Mouse (Mus musculus) midbrain, embryonic 10.5 days (tissue): ENCODE results near the gene Slc47a1. TPM values are rescaled to one million over a fixed set of nuclear protein-coding genes. Genes with fewer than 3 reads are reported as not detected.

Experiments
- DNase-seq: peaks from one replicate; pipeline ENCODE4 v3.0.0-alpha.2; 2017; ENCODE audit warnings: low spot score
- H3K27ac ChIP-seq: fragments of 300-500 bp; sonication (generic); replicated peaks from 2 replicates; pipeline ENCODE4 v1.5.1; 2016; ENCODE audit warnings: mild to moderate bottlenecking
- H3K27me3 ChIP-seq: fragments of 300-500 bp; sonication (generic); 2 replicates; pipeline ENCODE4 v1.6.1; 2016; ENCODE audit warnings: low read depth, mild to moderate bottlenecking; ENCODE audit not compliant: poor library complexity, severe bottlenecking
- H3K36me3 ChIP-seq: fragments of 300-500 bp; sonication (generic); 2 replicates; pipeline ENCODE4 v1.6.1; 2016; ENCODE audit warnings: mild to moderate bottlenecking, moderate library complexity
- H3K4me1 ChIP-seq: fragments of 300-500 bp; sonication (generic); 2 replicates; pipeline ENCODE4 v1.6.1; 2016
- H3K4me3 ChIP-seq: fragments of 300-500 bp; sonication (generic); 2 replicates; pipeline ENCODE4 v1.5.1; 2016; ENCODE audit warnings: mild to moderate bottlenecking, moderate library complexity
- H3K9me3 ChIP-seq: fragments of 300-500 bp; sonication (generic); replicated peaks from 2 replicates; pipeline ENCODE4 v1.6.1; 2016; ENCODE audit warnings: mild to moderate bottlenecking
- WGBS: fragments of 180-500 bp; shearing (Covaris S2); methylation state at CpG from one replicate; pipeline ENCODE4 v1.1.7; 2016; 5-methylcytosine and 5-hydroxymethylcytosine counted together
- polyA plus RNA-seq: library from polyadenylated mRNA; unstranded; fragments of >200 nt; fragmentation: Nextera tagmentation; extraction: Ambion mirVana; gene quantifications from 2 replicates; pipeline ENCODE4 v1.2.1, GENCODE M21; 2016

Slc47a1 gene
- polyA plus RNA-seq, 1 experiment from 2014 or later: not detected

DNA sequence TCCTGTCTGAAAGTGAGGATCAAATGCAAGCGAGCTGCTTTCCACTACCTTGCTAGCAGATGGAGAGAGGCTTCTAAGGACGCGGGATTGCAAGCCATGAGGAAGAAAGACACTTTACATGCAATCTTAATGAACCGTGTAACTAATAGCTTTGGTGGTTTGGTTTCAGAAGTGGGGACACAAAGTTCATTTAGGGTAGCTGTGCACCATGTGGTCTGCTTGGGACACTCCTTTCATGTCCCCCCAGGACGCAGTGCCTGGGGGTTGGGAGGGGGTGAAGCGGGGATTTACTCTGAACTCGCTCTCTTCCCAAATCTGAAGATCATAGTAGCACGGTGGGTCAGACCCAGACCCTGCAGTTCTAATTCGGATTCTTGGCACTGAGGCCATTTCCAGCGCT lies 36.2 kb downstream of the Slc47a1 start:
- DNase-seq: no peak
- H3K4me1 ChIP-seq: peaks cover 15% of the 10 kb centered on the region
- peak overlapping the region; percentile 57 for H3K4me3 ChIP-seq
- H3K27ac ChIP-seq: no peak overlapping the region
- WGBS: 18% methylated on average over 10 of the region's 10 CpGs
- H3K9me3 ChIP-seq: no peaks in the 10 kb centered on the region
- peaks cover 61% of the 10 kb centered on the region for H3K27me3 ChIP-seq
- H3K36me3 ChIP-seq: no peaks in the 10 kb centered on the region

GRCm38 (mm10) chr11:61341233-61341632 lies 36.9 kb downstream of the Slc47a1 start:
- Histone ChIP-seq H3K9me3 (no peaks in the 10 kb centered on the region), H3K4me1 (peaks cover 15% of the 10 kb centered on the region), H3K27ac (no peak overlapping the region), H3K36me3 (no peaks in the 10 kb centered on the region), H3K27me3 (peaks cover 61% of the 10 kb centered on the region), H3K4me3 (no peak overlapping the region)
- WGBS: 84% methylated on average over 4 of the region's 4 CpGs
- no peak for DNase-seq

DNA sequence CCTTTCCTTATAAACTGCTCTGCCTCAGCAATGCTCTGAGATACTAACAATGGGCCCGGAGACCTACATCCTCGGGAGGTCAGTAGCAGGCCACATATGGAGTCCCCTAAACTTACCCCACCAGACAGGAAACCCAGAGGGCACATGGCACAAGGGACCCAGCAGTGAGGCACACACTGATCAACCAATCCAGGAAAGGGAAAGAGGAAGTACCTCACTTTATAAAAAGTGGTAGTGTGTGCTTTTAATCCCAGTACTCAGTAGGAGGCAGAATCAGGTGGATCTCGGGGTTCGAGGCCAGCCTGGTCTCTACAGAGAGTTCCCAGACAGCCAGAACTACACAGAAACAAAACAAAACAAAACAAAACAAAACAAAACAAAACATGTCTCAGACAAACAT lies 37.8 kb downstream of the Slc47a1 start:
- no peaks in the 10 kb centered on the region for H3K9me3 ChIP-seq
- no peaks in the 10 kb centered on the region for H3K36me3 ChIP-seq
- 88% methylated on average over 4 of the region's 4 CpGs for WGBS
- peaks cover 53% of the 10 kb centered on the region for H3K27me3 ChIP-seq
- no peak overlapping the region for H3K27ac ChIP-seq
- H3K4me3 ChIP-seq: no peak overlapping the region
- no peak for DNase-seq
- peaks cover 15% of the 10 kb centered on the region for H3K4me1 ChIP-seq

GRCm38 (mm10) chr11:61337586-61337985 lies 40.6 kb downstream of the Slc47a1 start:
- Histone ChIP-seq H3K36me3 (no peaks in the 10 kb centered on the region), H3K4me1 (peaks cover 10% of the 10 kb centered on the region), H3K27me3 (peaks cover 30% of the 10 kb centered on the region), H3K9me3 (no peaks in the 10 kb centered on the region), H3K4me3 (no peak overlapping the region), H3K27ac (no peak overlapping the region)
- 78% methylated on average over 10 of the region's 10 CpGs for WGBS
- DNase-seq: no peak

DNA sequence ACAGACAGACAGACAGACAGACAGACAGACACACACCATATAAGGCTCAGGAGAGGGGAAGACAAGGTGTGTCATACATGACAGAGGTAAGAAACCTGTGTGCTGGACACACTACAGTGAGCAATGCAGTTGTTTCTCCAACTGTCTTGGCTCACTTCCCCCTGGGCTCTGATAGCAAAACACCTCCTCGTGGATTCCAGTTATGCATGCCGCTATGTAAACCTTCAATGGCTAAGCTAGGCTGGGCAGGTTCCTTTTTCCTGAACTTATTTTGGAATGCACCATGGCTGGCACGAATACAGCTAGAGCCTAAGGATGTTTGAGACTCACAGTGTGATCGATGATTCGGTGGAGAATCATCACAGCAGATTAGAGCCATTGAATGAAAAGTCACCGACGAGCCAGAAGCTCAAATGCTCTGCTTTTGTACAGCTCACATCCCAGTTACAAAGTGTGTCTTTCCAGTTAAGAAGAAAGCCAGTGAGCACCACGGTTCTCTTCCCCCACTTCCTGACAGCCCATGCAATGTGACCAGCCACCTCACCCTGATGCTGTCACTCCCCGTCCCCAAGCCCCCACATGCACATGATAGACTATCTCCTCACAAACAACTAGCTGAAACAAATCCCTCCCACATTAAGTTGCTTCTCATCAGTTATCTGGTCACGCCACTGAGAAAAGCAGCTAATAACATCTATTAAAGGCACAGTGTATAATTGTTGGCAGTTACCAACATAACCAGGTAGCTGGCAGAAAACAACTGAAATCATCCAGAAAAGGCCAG lies 57.0 kb downstream of the Slc47a1 start:
- DNase-seq: no peak
- Histone ChIP-seq H3K4me3 (no peak overlapping the region), H3K4me1 (0 out of 2 replicates have a peak, but pooled peaks cover 4% of the 10 kb centered on the region), H3K36me3 (no peaks in the 10 kb centered on the region), H3K27ac (no peak overlapping the region), H3K27me3 (no peaks in the 10 kb centered on the region), H3K9me3 (no peaks in the 10 kb centered on the region)
- WGBS: 75% methylated on average over 10 of the region's 10 CpGs

DNA sequence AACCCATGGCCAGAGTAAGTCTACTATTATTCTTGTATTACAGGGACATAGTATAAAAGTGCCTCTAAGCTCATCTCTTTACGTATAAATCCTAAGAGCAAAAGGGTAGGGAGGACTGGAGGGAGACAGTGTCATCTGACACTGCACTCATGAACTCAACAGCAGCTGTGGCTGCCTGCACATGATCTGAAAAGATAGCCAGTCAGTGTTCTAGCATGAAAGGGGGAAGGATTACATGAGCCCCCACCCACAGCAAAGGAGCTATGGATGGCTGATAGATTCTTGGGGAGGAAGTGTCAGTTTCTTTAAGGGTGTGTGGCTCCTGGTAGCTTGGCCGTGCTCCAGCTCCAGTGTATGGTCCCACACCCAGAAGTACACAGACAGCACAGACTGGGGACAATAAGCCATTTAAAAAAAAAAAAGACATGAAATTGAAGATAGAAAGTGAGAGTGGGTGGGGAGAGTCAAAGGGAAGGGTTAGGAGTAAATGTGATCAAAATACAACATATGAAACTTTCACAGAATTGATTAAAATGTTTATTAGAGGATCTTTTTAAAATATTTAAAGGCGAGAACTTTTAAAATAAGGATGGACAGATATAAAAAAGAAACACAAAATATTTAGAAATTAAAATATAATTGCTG lies 58.1 kb downstream of the Slc47a1 start:
- H3K4me1 ChIP-seq: 0 out of 2 replicates have a peak, but pooled peaks cover 4% of the 10 kb centered on the region
- H3K4me3 ChIP-seq: no peak overlapping the region
- no peaks in the 10 kb centered on the region for H3K9me3 ChIP-seq
- no peak for DNase-seq
- WGBS: 80% methylated on average over 3 of the region's 3 CpGs
- no peaks in the 10 kb centered on the region for H3K27me3 ChIP-seq
- no peaks in the 10 kb centered on the region for H3K36me3 ChIP-seq
- H3K27ac ChIP-seq: no peak overlapping the region

DNA sequence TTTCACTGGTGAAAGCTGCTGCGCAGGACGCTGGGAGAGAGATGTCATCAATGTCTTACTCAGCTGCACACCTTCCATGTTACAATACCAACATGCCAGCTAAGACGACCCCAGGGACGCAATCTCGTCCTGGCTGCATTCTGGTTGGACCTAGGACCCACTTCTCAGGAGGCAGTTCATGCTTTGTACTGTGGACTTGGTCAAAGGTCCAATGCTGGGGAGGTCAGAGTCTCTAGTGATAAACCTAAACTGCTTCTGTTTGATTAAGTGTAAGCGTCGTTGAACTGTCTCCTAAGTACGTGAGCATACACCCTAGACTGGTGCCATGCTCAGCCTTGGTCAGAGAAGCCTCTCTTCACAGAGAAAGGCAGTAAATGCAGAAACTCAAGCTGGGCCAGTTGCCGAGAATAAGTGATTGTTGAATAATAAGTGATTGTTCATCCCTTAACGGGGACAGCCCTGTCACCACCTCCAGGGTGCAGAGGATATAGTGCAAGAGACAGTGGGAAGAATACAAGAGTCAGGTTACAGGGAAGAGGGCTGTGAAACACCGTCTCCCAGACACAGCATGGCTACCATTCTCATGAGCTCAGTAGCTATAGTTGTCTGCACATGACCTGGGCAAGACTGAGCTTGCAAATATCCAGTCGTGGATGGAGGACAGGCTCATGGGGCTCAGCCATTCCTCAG lies 58.8 kb downstream of the Slc47a1 start:
- Histone ChIP-seq H3K27me3 (no peaks in the 10 kb centered on the region), H3K36me3 (no peaks in the 10 kb centered on the region), H3K4me1 (0 out of 2 replicates have a peak, but pooled peaks cover 4% of the 10 kb centered on the region), H3K9me3 (no peaks in the 10 kb centered on the region), H3K27ac (no peak overlapping the region), H3K4me3 (no peak overlapping the region)
- no peak for DNase-seq
- 72% methylated on average over 12 of the region's 12 CpGs for WGBS

DNA sequence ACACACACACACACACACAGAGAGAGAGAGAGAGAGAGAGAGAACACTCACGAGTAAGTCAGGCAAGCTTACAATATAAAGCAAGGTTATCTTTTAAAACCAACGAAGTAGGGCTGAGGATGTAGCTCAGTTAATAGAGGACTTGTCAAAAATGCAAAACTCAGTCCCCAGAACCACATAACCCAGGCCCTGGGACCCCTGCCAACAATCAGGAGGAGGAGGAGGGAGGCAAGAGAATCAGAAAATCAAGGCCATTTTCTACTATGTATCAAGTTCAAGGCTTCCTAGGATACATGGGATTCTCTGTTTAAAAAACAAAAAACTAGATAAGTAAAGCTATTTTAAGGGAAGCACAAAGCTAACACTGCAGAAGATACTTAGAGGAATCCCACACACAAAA lies 61.3 kb downstream of the Slc47a1 start:
- no peak for DNase-seq
- Histone ChIP-seq H3K4me1 (0 out of 2 replicates have a peak, but pooled peaks cover 4% of the 10 kb centered on the region), H3K27ac (no peak overlapping the region), H3K27me3 (no peaks in the 10 kb centered on the region), H3K9me3 (no peaks in the 10 kb centered on the region), H3K36me3 (no peaks in the 10 kb centered on the region), H3K4me3 (no peak overlapping the region)
- 92% methylated on average over 2 of the region's 2 CpGs for WGBS

- Histone ChIP-seq H3K27me3 (0 out of 2 replicates have a peak, but pooled peaks cover 7% of the 10 kb centered on the region), H3K27ac (no peak overlapping the region), H3K4me3 (no peak overlapping the region), H3K4me1 (peaks cover 18% of the 10 kb centered on the region), H3K36me3 (no peaks in the 10 kb centered on the region), H3K9me3 (peaks cover 4% of the 10 kb centered on the region; the same call in 1 of the 2 replicates)
- 74% methylated on average over 7 of the region's 7 CpGs for WGBS
- no peak for DNase-seq
Measured at GRCm38 (mm10) chr11:61310321-61310720, 67.8 kb downstream of the Slc47a1 start.

GRCm38 (mm10) chr11:61309831-61310230 lies 68.3 kb downstream of the Slc47a1 start:
- H3K4me1 ChIP-seq: peaks cover 18% of the 10 kb centered on the region
- no peaks in the 10 kb centered on the region for H3K36me3 ChIP-seq
- H3K9me3 ChIP-seq: peaks cover 6% of the 10 kb centered on the region; the same call in 1 of the 2 replicates
- WGBS: 69% methylated on average over 12 of the region's 12 CpGs
- no peak overlapping the region for H3K27ac ChIP-seq
- H3K27me3 ChIP-seq: 0 out of 2 replicates have a peak, but pooled peaks cover 7% of the 10 kb centered on the region
- H3K4me3 ChIP-seq: no peak overlapping the region
- no peak for DNase-seq

DNA sequence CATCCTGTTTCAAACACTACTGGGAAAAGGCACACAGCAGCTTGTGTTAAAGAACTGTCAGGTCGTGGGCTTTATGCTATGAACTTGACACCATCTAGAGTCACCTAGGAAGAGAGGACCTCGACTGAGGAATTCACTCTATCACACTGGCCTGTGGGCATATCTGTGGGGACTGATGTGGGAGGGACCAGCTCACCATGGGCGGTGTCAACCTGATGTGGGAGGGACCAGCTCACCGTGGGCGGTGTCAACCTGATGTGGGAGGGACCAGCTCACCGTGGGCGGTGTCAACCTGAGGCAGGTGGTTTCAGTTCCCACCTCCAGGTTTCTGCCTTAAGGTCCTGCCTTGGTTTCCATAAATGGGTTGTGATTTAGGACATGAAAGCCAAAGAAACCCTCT lies 70.3 kb downstream of the Slc47a1 start:
- 45% methylated on average over 7 of the region's 7 CpGs for WGBS
- no peaks in the 10 kb centered on the region for H3K36me3 ChIP-seq
- 0 out of 2 replicates have a peak, but pooled peaks cover 7% of the 10 kb centered on the region for H3K27me3 ChIP-seq
- peaks cover 6% of the 10 kb centered on the region; the same call in 1 of the 2 replicates for H3K9me3 ChIP-seq
- DNase-seq: no peak
- H3K4me3 ChIP-seq: no peak overlapping the region
- peaks cover 18% of the 10 kb centered on the region for H3K4me1 ChIP-seq
- H3K27ac ChIP-seq: no peak overlapping the region

DNA sequence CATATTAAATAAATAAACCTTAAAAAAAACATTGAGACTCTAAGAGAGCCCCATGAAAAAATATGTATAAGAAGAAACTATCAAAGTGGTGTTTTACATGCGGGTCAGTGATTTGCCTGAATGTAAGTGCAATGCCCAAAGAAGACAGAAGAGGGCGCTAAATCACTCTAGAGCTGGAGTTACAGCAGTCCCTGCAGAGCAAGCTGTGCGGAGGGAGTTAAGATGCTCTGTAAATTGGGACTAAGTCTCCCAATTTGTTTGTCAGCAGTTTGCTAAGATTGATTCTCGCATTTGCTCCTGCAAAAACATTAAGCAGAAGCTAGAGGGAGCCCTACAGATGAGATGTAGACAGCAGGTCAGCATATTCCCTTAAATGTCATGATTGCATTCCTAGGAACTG lies 72.8 kb downstream of the Slc47a1 start:
- no peak for DNase-seq
- H3K36me3 ChIP-seq: no peaks in the 10 kb centered on the region
- WGBS: 77% methylated on average over 4 of the region's 4 CpGs

More for the DNA sequence above, 72.8 kb downstream of the Slc47a1 start:
- peaks cover 27% of the 10 kb centered on the region for H3K4me1 ChIP-seq
- H3K27me3 ChIP-seq: 0 out of 2 replicates have a peak, but pooled peaks cover 7% of the 10 kb centered on the region
- H3K9me3 ChIP-seq: peaks cover 6% of the 10 kb centered on the region; the same call in 1 of the 2 replicates
- no peak overlapping the region for H3K27ac ChIP-seq
- no peak overlapping the region for H3K4me3 ChIP-seq
